Mouse (Mus musculus): ENCODE measurements at regions not wholly inside any gene's neighbourhood (a gene's known extent, or its start where the extent isn't known, plus 50 kb on each side); places are given as distances from the start of the nearest gene placed in this dataset.

DNA sequence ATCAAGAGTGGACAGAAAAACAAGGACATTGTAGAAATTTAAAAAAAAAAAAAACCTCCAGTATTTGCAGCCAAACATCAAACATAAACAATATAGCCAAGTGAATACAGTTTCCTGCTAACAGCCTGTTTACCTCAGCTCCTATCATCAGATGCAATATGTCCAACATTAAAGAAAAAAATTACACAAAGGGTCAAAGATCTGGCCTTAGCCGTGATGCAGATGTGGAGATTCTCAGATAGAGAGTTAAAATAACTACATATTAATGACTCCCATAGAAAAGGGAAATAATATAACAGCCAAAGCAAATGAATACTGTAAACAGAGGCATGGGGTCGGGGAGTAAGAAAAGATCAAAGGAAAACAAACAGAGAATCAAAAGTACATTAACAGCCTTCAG lies 259.8 kb downstream of the Kctd12 start:
- no peak for TF ChIP-seq CTCF (IDR thresholded peaks at IDR 0.05; ENCODE audit: insufficient read depth, low read length)
- TF ChIP-seq POLR2A (IDR thresholded peaks at IDR 0.05; ENCODE audit: borderline replicate concordance, extremely low read depth, low read depth, low read length), result no peak
